Mouse (Mus musculus): Measurements from ENCODE around the gene St6galnac4. TPM values are rescaled to one million over a fixed set of nuclear protein-coding genes. Genes with fewer than 3 reads are reported as not detected.

Gene St6galnac4
- polyA plus RNA-seq, 1 experiment from 2014 or later = 13.6 TPM

GRCm38 (mm10) chr2:32606161-32607142, 19.6 kb downstream of the St6galnac4 start:
- 11% methylated on average over 51 of the region's 55 CpGs for WGBS
- Histone ChIP-seq H3K9ac (ENCODE audit: low read length) (peak overlapping the region; percentile 78), H3K4me2 (peak overlapping the region; percentile 93), H3K36me3 (ENCODE audit: control insufficient read depth, insufficient read depth, low read length) (no peaks in the 10 kb centered on the region), H3K4me1 (ENCODE audit: control insufficient read depth, insufficient read depth, low read length) (peaks cover 21% of the 10 kb centered on the region), H3K9me3 (ENCODE audit: control insufficient read depth, low read length) (no peaks in the 10 kb centered on the region), H3K27me3 (ENCODE audit: control insufficient read depth, insufficient read depth, low read length) (no peaks in the 10 kb centered on the region; the same call in 1 of the 2 replicates), H3K27ac (ENCODE audit: low read depth, low read length) (no peak overlapping the region), H3K4me3 (ENCODE audit: low read depth, low read length) (peak overlapping the region; percentile 68)
- ATAC-seq (ENCODE audit: low FRiP score) (peak; percentile 83), DNase-seq (ENCODE audit: low spot score, missing footprints) (peak; percentile 98)

GRCm38 (mm10) chr2:32607262-32607947, 20.5 kb downstream of the St6galnac4 start:
- Histone ChIP-seq H3K27me3 (ENCODE audit: control insufficient read depth, insufficient read depth, low read length) (no peaks in the 10 kb centered on the region; the same call in 1 of the 2 replicates), H3K27ac (ENCODE audit: low read depth, low read length) (no peak overlapping the region), H3K9ac (ENCODE audit: low read length) (peak overlapping the region; percentile 78), H3K4me2 (peak overlapping the region; percentile 93), H3K4me1 (ENCODE audit: control insufficient read depth, insufficient read depth, low read length) (peaks cover 21% of the 10 kb centered on the region), H3K9me3 (ENCODE audit: control insufficient read depth, low read length) (no peaks in the 10 kb centered on the region), H3K36me3 (ENCODE audit: control insufficient read depth, insufficient read depth, low read length) (no peaks in the 10 kb centered on the region), H3K4me3 (ENCODE audit: low read depth, low read length) (peak overlapping the region; percentile 68)
- peak; percentile 92 for DNase-seq (ENCODE audit: low spot score, missing footprints)
- 8% methylated on average over 34 of the region's 34 CpGs for WGBS
- peak; percentile 22 for ATAC-seq (ENCODE audit: low FRiP score)

- ATAC-seq (ENCODE audit: low FRiP score) = peak; percentile 55; the same call in 1 of the 2 replicates
- Histone ChIP-seq H3K27ac (ENCODE audit: low read depth, low read length) (no peak overlapping the region), H3K4me1 (ENCODE audit: control insufficient read depth, insufficient read depth, low read length) (peaks cover 21% of the 10 kb centered on the region), H3K27me3 (ENCODE audit: control insufficient read depth, insufficient read depth, low read length) (no peaks in the 10 kb centered on the region; the same call in 1 of the 2 replicates), H3K36me3 (ENCODE audit: control insufficient read depth, insufficient read depth, low read length) (no peaks in the 10 kb centered on the region), H3K4me2 (peak overlapping the region; percentile 32), H3K9me3 (ENCODE audit: control insufficient read depth, low read length) (no peaks in the 10 kb centered on the region), H3K4me3 (ENCODE audit: low read depth, low read length) (0 out of 2 replicates have a peak overlapping the region, but pooled peaks have one; percentile 68), H3K9ac (ENCODE audit: low read length) (0 out of 2 replicates have a peak overlapping the region, but pooled peaks have one; percentile 9)
- WGBS = 7% methylated on average over 25 of the region's 25 CpGs
- DNase-seq (ENCODE audit: low spot score, missing footprints) = peak; percentile 96
These were observed 21.4 kb downstream of the St6galnac4 start for GRCm38 (mm10) chr2:32608141-32608777.

- no peak overlapping the region for H3K9ac ChIP-seq (ENCODE audit: low read length)
- peak overlapping the region; percentile 32 for H3K4me2 ChIP-seq
- 40% methylated on average over 18 of the region's 18 CpGs for WGBS
- no peaks in the 10 kb centered on the region for H3K9me3 ChIP-seq (ENCODE audit: control insufficient read depth, low read length)
- ATAC-seq (ENCODE audit: low FRiP score) (no peak), DNase-seq (ENCODE audit: low spot score, missing footprints) (no peak)
- peaks cover 21% of the 10 kb centered on the region for H3K4me1 ChIP-seq (ENCODE audit: control insufficient read depth, insufficient read depth, low read length)
- H3K4me3 ChIP-seq (ENCODE audit: low read depth, low read length) = 0 out of 2 replicates have a peak overlapping the region, but pooled peaks have one; percentile 5
- H3K36me3 ChIP-seq (ENCODE audit: control insufficient read depth, insufficient read depth, low read length) = no peaks in the 10 kb centered on the region
- no peaks in the 10 kb centered on the region; the same call in 1 of the 2 replicates for H3K27me3 ChIP-seq (ENCODE audit: control insufficient read depth, insufficient read depth, low read length)
- no peak overlapping the region for H3K27ac ChIP-seq (ENCODE audit: low read depth, low read length)
These were observed 22.0 kb downstream of the St6galnac4 start for GRCm38 (mm10) chr2:32608778-32609435.

GRCm38 (mm10) chr2:32610610-32611229, 23.8 kb downstream of the St6galnac4 start:
- Histone ChIP-seq H3K27me3 (ENCODE audit: control insufficient read depth, insufficient read depth, low read length) (no peaks in the 10 kb centered on the region; the same call in 1 of the 2 replicates), H3K9ac (ENCODE audit: low read length) (peak overlapping the region; percentile 36), H3K4me1 (ENCODE audit: control insufficient read depth, insufficient read depth, low read length) (peaks cover 21% of the 10 kb centered on the region), H3K4me2 (peak overlapping the region; percentile 49), H3K4me3 (ENCODE audit: low read depth, low read length) (peak overlapping the region; percentile 26), H3K9me3 (ENCODE audit: control insufficient read depth, low read length) (no peaks in the 10 kb centered on the region), H3K36me3 (ENCODE audit: control insufficient read depth, insufficient read depth, low read length) (no peaks in the 10 kb centered on the region), H3K27ac (ENCODE audit: low read depth, low read length) (no peak overlapping the region)
- DNase-seq (ENCODE audit: low spot score, missing footprints) = peak; percentile 91
- ATAC-seq (ENCODE audit: low FRiP score) = no peak
- WGBS = 20% methylated on average over 23 of the region's 23 CpGs

- Histone ChIP-seq H3K9ac (ENCODE audit: low read length) (no peak overlapping the region), H3K4me3 (ENCODE audit: low read depth, low read length) (no peak overlapping the region), H3K36me3 (ENCODE audit: control insufficient read depth, insufficient read depth, low read length) (no peaks in the 10 kb centered on the region), H3K4me1 (ENCODE audit: control insufficient read depth, insufficient read depth, low read length) (peaks cover 17% of the 10 kb centered on the region), H3K4me2 (no peak overlapping the region), H3K27me3 (ENCODE audit: control insufficient read depth, insufficient read depth, low read length) (no peaks in the 10 kb centered on the region; the same call in 1 of the 2 replicates), H3K9me3 (ENCODE audit: control insufficient read depth, low read length) (no peaks in the 10 kb centered on the region), H3K27ac (ENCODE audit: low read depth, low read length) (no peak overlapping the region)
- ATAC-seq (ENCODE audit: low FRiP score) = no peak
- WGBS = 64% methylated on average over 26 of the region's 26 CpGs
- DNase-seq (ENCODE audit: low spot score, missing footprints) = no peak
These were observed 25.4 kb downstream of the St6galnac4 start for GRCm38 (mm10) chr2:32612274-32612673.

GRCm38 (mm10) chr2:32617109-32617508, 30.2 kb downstream of the St6galnac4 start:
- no peaks in the 10 kb centered on the region for H3K27me3 ChIP-seq (ENCODE audit: control insufficient read depth, insufficient read depth, low read length)
- H3K9ac ChIP-seq (ENCODE audit: low read length) = no peak overlapping the region
- no peak for DNase-seq (ENCODE audit: low spot score, missing footprints)
- H3K9me3 ChIP-seq (ENCODE audit: control insufficient read depth, low read length) = no peaks in the 10 kb centered on the region; the same call in 1 of the 2 replicates
- no peak overlapping the region for H3K4me3 ChIP-seq (ENCODE audit: low read depth, low read length)
- H3K4me1 ChIP-seq (ENCODE audit: control insufficient read depth, insufficient read depth, low read length) = peaks cover 12% of the 10 kb centered on the region
- no peak overlapping the region for H3K27ac ChIP-seq (ENCODE audit: low read depth, low read length)
- H3K4me2 ChIP-seq = no peak overlapping the region
- no peaks in the 10 kb centered on the region; the same call in 1 of the 2 replicates for H3K36me3 ChIP-seq (ENCODE audit: control insufficient read depth, insufficient read depth, low read length)
- no peak for ATAC-seq (ENCODE audit: low FRiP score)
- WGBS = 94% methylated on average over 1 of the region's 1 CpGs

- WGBS = 91% methylated on average over 4 of the region's 4 CpGs
- no peaks in the 10 kb centered on the region for H3K27me3 ChIP-seq (ENCODE audit: control insufficient read depth, insufficient read depth, low read length)
- no peak overlapping the region for H3K27ac ChIP-seq (ENCODE audit: low read depth, low read length)
These were observed 30.7 kb downstream of the St6galnac4 start for GRCm38 (mm10) chr2:32617601-32618000.

More at GRCm38 (mm10) chr2:32617601-32618000, 30.7 kb downstream of the St6galnac4 start:
- Histone ChIP-seq H3K4me1 (ENCODE audit: control insufficient read depth, insufficient read depth, low read length) (peaks cover 12% of the 10 kb centered on the region), H3K4me3 (ENCODE audit: low read depth, low read length) (no peak overlapping the region), H3K4me2 (no peak overlapping the region), H3K9ac (ENCODE audit: low read length) (no peak overlapping the region), H3K36me3 (ENCODE audit: control insufficient read depth, insufficient read depth, low read length) (no peaks in the 10 kb centered on the region; the same call in 1 of the 2 replicates), H3K9me3 (ENCODE audit: control insufficient read depth, low read length) (no peaks in the 10 kb centered on the region; the same call in 1 of the 2 replicates)
- ATAC-seq (ENCODE audit: low FRiP score) (no peak), DNase-seq (ENCODE audit: low spot score, missing footprints) (no peak)
